Comparison of ENCODE assay signal across 23 mouse cellular contexts in the genomic region with DNA sequence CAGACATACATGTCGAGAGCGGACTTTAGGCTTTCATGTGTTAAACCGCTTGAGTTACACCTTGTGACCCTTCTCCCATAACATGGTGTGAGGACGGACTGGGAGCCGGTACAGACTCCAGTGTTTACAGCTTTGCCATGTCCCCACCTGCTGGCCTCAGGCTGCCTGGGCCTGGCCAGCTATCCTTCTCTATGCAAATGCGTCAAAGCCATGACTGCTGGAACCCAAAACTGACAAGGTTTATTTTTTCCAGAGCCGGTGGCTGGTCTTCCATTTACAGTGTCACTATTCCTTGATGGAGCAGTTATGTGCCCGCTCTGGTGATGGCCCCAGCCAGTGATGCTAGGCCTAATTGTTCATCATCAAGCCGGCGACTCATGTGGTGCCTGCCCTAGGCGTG. TPM values are rescaled to one million over a fixed set of nuclear protein-coding genes. Genes with fewer than 3 reads are reported as not detected.
A peak's percentile ranks its signal among the peaks of the same experiment; 100 is the strongest.
DNase-seq lines count a peak whose midpoint lies in the region; ATAC-seq and TF ChIP-seq lines count a peak whose summit lies in the region.
"Had no signal": no experiment of that assay in that cellular context is flagged by ENCODE, and none has a peak within 500 bp of the region (broad histone marks: within the 10 kb centered on the region; RNA-seq: fewer than 3 reads in every experiment).

No protein-coding gene starts in this region.

- peak; percentile 56; the same call in 1 of the 2 replicates for TF ChIP-seq CTCF in cerebellum, adult 2 months (IDR thresholded peaks at IDR 0.05; ENCODE audit: borderline replicate concordance, insufficient read depth, low read depth, low read length)
- TF ChIP-seq CTCF in intestine, postnatal 0 days (IDR thresholded peaks at IDR 0.05; ENCODE audit: low read depth): peak; percentile 28
- TF ChIP-seq CTCF in cortical plate, adult 2 months (IDR thresholded peaks at IDR 0.05; ENCODE audit: extremely low read depth, insufficient read depth, low read length): 0 out of 2 replicates have a peak, but pooled peaks have one; percentile 0

- H3K4me3 ChIP-seq in cerebellum, adult 2 months (replicated peaks; ENCODE audit: insufficient read depth, low read depth, low read length): no peak overlapping the region
- H3K4me3 ChIP-seq in intestine, postnatal 0 days (ENCODE audit: low read depth, low read length): no peak overlapping the region
- no peak overlapping the region for H3K4me3 ChIP-seq in intestine, embryonic 16.5 days (ENCODE audit: low read length)
- no peak overlapping the region for H3K4me3 ChIP-seq in cortical plate, adult 2 months (ENCODE audit: insufficient read depth, low read length)
- H3K4me3 ChIP-seq: embryonic facial prominence, embryonic 10.5 days; hindbrain, embryonic 10.5 days; limb, embryonic 13.5 days; liver, embryonic 15.5 days; neural tube, embryonic 12.5 days had no signal

- H3K27me3 ChIP-seq in cerebellum, adult 2 months (ENCODE audit: control insufficient read depth, insufficient read depth, low read length): no peaks in the 10 kb centered on the region
- no peaks in the 10 kb centered on the region for H3K27me3 ChIP-seq in intestine, postnatal 0 days (replicated peaks; ENCODE audit: control insufficient read depth, insufficient read depth, low read length)
- no peaks in the 10 kb centered on the region for H3K27me3 ChIP-seq in intestine, embryonic 16.5 days (replicated peaks; ENCODE audit: control insufficient read depth, insufficient read depth, low read length)
- H3K27me3 ChIP-seq: limb, embryonic 13.5 days; liver, embryonic 15.5 days; neural tube, embryonic 12.5 days had no signal

- H3K9me3 ChIP-seq in intestine, postnatal 0 days (ENCODE audit: control insufficient read depth): no peaks in the 10 kb centered on the region
- H3K9me3 ChIP-seq in intestine, embryonic 16.5 days (ENCODE audit: control insufficient read depth, low read length): no peaks in the 10 kb centered on the region
- H3K9me3 ChIP-seq: embryonic facial prominence, embryonic 10.5 days; hindbrain, embryonic 10.5 days; limb, embryonic 13.5 days; liver, embryonic 15.5 days; neural tube, embryonic 12.5 days had no signal

- TF ChIP-seq POLR2A in cerebellum, adult 2 months (IDR thresholded peaks at IDR 0.05; ENCODE audit: borderline replicate concordance, insufficient read depth, low read length): no peak
- no peak for TF ChIP-seq POLR2A in cortical plate, adult 2 months (IDR thresholded peaks at IDR 0.05; ENCODE audit: extremely low read depth, insufficient read depth, low read length)

- peak; percentile 55 to 57 for DNase-seq in cerebellum, adult 2 months
- DNase-seq in cerebellum, postnatal 4 days (ENCODE audit: low spot score in 2 of 2): no peak
- DNase-seq in cerebellum, adult 8-10 months: peak; percentile 53
- DNase-seq in ovary, postnatal 36 days (ENCODE audit: low spot score): no peak
- DNase-seq: adrenal gland, postnatal 36 days; gastrocnemius, postnatal 25 days; heart, postnatal 10 days; kidney, adult 8-10 months; kidney, postnatal 14 days; lung, postnatal 4 days; midbrain, embryonic 14.5 days; retina, postnatal 1 day; right cerebral cortex, postnatal 25 days; spleen, adult 18-20 months had no signal

- H3K4me1 ChIP-seq in cerebellum, adult 2 months (ENCODE audit: control insufficient read depth, insufficient read depth, low read length): peaks cover 22% of the 10 kb centered on the region
- no peaks in the 10 kb centered on the region for H3K4me1 ChIP-seq in intestine, postnatal 0 days (replicated peaks; ENCODE audit: control insufficient read depth, insufficient read depth, low read length)
- no peaks in the 10 kb centered on the region for H3K4me1 ChIP-seq in intestine, embryonic 16.5 days (ENCODE audit: control insufficient read depth, insufficient read depth, low read length)
- peaks cover 7% of the 10 kb centered on the region for H3K4me1 ChIP-seq in cortical plate, adult 2 months (ENCODE audit: control insufficient read depth, insufficient read depth, low read length)

- H3K4me2 ChIP-seq in intestine, postnatal 0 days (replicated peaks; ENCODE audit: low read depth): no peak overlapping the region
- H3K4me2 ChIP-seq in intestine, embryonic 16.5 days (ENCODE audit: low read depth, low read length): no peak overlapping the region
- H3K4me2 ChIP-seq: limb, embryonic 13.5 days; liver, embryonic 15.5 days; neural tube, embryonic 12.5 days had no signal

- WGBS in cerebellum, adult 2 months: 51% methylated on average over 11 of the region's 11 CpGs
- 83% methylated on average over 11 of the region's 11 CpGs for WGBS in intestine, postnatal 0 days
- 79% methylated on average over 11 of the region's 11 CpGs for WGBS in intestine, embryonic 16.5 days

- no peak overlapping the region for H3K9ac ChIP-seq in intestine, postnatal 0 days (ENCODE audit: low read depth, low read length)
- H3K9ac ChIP-seq in intestine, embryonic 16.5 days (ENCODE audit: low read depth, low read length): no peak overlapping the region
- H3K9ac ChIP-seq: limb, embryonic 13.5 days; liver, embryonic 15.5 days; neural tube, embryonic 12.5 days had no signal

- no peak for ATAC-seq in intestine, postnatal 0 days
- no peak for ATAC-seq in intestine, embryonic 16.5 days
- ATAC-seq: forebrain, embryonic 16.5 days had no signal

- H3K36me3 ChIP-seq in intestine, postnatal 0 days (ENCODE audit: control insufficient read depth, insufficient read depth): peaks cover 49% of the 10 kb centered on the region
- H3K36me3 ChIP-seq in intestine, embryonic 16.5 days (ENCODE audit: control insufficient read depth, insufficient read depth, low read length): peaks cover 8% of the 10 kb centered on the region

- 0 out of 2 replicates have a peak overlapping the region, but pooled peaks have one; percentile 45 for H3K27ac ChIP-seq in cerebellum, adult 2 months (ENCODE audit: insufficient read depth, low read length)
- no peak overlapping the region for H3K27ac ChIP-seq in intestine, postnatal 0 days (ENCODE audit: low read depth, low read length)
- H3K27ac ChIP-seq in intestine, embryonic 16.5 days (ENCODE audit: low read length): no peak overlapping the region
- H3K27ac ChIP-seq in cortical plate, adult 2 months (ENCODE audit: insufficient read depth, low read length): no peak overlapping the region
- H3K27ac ChIP-seq: embryonic facial prominence, embryonic 10.5 days; hindbrain, embryonic 10.5 days; limb, embryonic 13.5 days; liver, embryonic 15.5 days; neural tube, embryonic 12.5 days had no signal

RNA-seq across cellular contexts. Expression of a gene that starts 22.2 kb away (rescaled TPM):
- polyA plus RNA-seq in cerebellum, adult 2 months (2012; rRNA removed): 318 and 354 TPM in 2 replicates
- 10.0 and 10.5 TPM in 2 replicates for polyA plus RNA-seq in intestine, postnatal 0 days (2015; fragmentation: Nextera tagmentation; extraction: Ambion mirVana)
- polyA plus RNA-seq in intestine, embryonic 16.5 days (2015; fragmentation: Nextera tagmentation; extraction: Ambion mirVana): 18.2 and 18.4 TPM in 2 replicates
- polyA plus RNA-seq in cortical plate, adult 2 months (2012; rRNA removed): 379 TPM in 2 replicates

RNA-seq across cellular contexts. Expression of a gene that starts 26.0 kb away (rescaled TPM):
- 91.1 and 93.2 TPM in 2 replicates for polyA plus RNA-seq in cerebellum, adult 2 months (2012; rRNA removed)
- 17.0 and 18.4 TPM in 2 replicates for polyA plus RNA-seq in intestine, postnatal 0 days (2015; fragmentation: Nextera tagmentation; extraction: Ambion mirVana)
- polyA plus RNA-seq in intestine, embryonic 16.5 days (2015; fragmentation: Nextera tagmentation; extraction: Ambion mirVana): 35.0 and 42.3 TPM in 2 replicates
- 98.7 and 107 TPM in 2 replicates for polyA plus RNA-seq in cortical plate, adult 2 months (2012; rRNA removed)

Comparison
In these comparisons a context has a peak if more than half of its experiments do, and no peak if none do; other contexts are left out.
1. DNase-seq: peak in cerebellum, adult 2 months (2 of 2) and cerebellum, adult 8-10 months (single experiment); none in cerebellum, postnatal 4 days (0 of 2) and ovary, postnatal 36 days (single experiment).
2. CTCF ChIP-seq: peak in every context shown above with its lines; median percentile 56 in cerebellum, adult 2 months; 28 in intestine, postnatal 0 days; 0 in cortical plate, adult 2 months.
3. RNA of a gene that starts 22.2 kb away (polyA plus RNA-seq): 379 TPM in cortical plate, adult 2 months and 318 to 354 TPM in cerebellum, adult 2 months; 18.2 to 18.4 TPM in intestine, embryonic 16.5 days and 10.0 to 10.5 TPM in intestine, postnatal 0 days; every median in the first group is over 10 times any median in the second.